Mouse (Mus musculus): ENCODE measurements around the gene Fgf15. TPM values are rescaled to one million over a fixed set of nuclear protein-coding genes. Genes with fewer than 3 reads are reported as not detected.

Gene Fgf15
- polyA plus RNA-seq, 1 experiment from 2014 or later, result 68.2 TPM

- DNase-seq (ENCODE audit: low spot score) (peak; percentile 52), ATAC-seq (ENCODE audit: low FRiP score) (no peak)
Observed at GRCm38 (mm10) chr7:144937899-144938517, 41.7 kb downstream of the Fgf15 start.

GRCm38 (mm10) chr7:144938661-144939343 lies 42.5 kb downstream of the Fgf15 start:
- H3K9ac ChIP-seq (ENCODE audit: low read depth, low read length), result peak overlapping the region; percentile 81
- DNase-seq (ENCODE audit: low spot score), result peak; percentile 53

More at GRCm38 (mm10) chr7:144937899-144938517, 41.7 kb downstream of the Fgf15 start:
- peak overlapping the region; percentile 91 for H3K4me2 ChIP-seq (replicated peaks; ENCODE audit: low read depth, low read length)
- H3K4me3 ChIP-seq (ENCODE audit: low read depth, low read length), result peak overlapping the region; percentile 66
- H3K27me3 ChIP-seq (ENCODE audit: control insufficient read depth, insufficient read depth, low read length), result peaks cover 12% of the 10 kb centered on the region
- H3K27ac ChIP-seq (ENCODE audit: low read depth, low read length), result peak overlapping the region; percentile 62; the same call in 1 of the 2 replicates
- peak overlapping the region; percentile 81 for H3K9ac ChIP-seq (ENCODE audit: low read depth, low read length)
- H3K4me1 ChIP-seq (replicated peaks; ENCODE audit: control insufficient read depth, insufficient read depth, low read length), result peaks cover 23% of the 10 kb centered on the region
- H3K9me3 ChIP-seq (ENCODE audit: control insufficient read depth, low read length), result no peaks in the 10 kb centered on the region
- WGBS, result 1% methylated on average over 39 of the region's 39 CpGs
- H3K36me3 ChIP-seq (ENCODE audit: control insufficient read depth, insufficient read depth, low read length), result peaks cover 8% of the 10 kb centered on the region

GRCm38 (mm10) chr7:144939344-144940002 lies 43.1 kb downstream of the Fgf15 start, which contains the start of gene Ccnd1:
Gene Ccnd1, minus strand, starts transcription at chr7:144939925.
- under 1% methylated on average over 37 of the region's 45 CpGs for WGBS
- H3K9me3 ChIP-seq (ENCODE audit: control insufficient read depth, low read length), result no peaks in the 10 kb centered on the region
- H3K4me3 ChIP-seq (ENCODE audit: low read depth, low read length), result peak within 1 kb of the TSS; percentile 66
- peaks cover 25% of the 10 kb centered on the region for H3K4me1 ChIP-seq (replicated peaks; ENCODE audit: control insufficient read depth, insufficient read depth, low read length)
- H3K27ac ChIP-seq (ENCODE audit: low read depth, low read length), result peak within 1 kb of the TSS; percentile 85
- H3K4me2 ChIP-seq (replicated peaks; ENCODE audit: low read depth, low read length), result peak within 1 kb of the TSS; percentile 91
- ATAC-seq (ENCODE audit: low FRiP score) (peak; percentile 72), DNase-seq (ENCODE audit: low spot score) (peak; percentile 80)
- H3K27me3 ChIP-seq (ENCODE audit: control insufficient read depth, insufficient read depth, low read length), result peaks cover 14% of the 10 kb centered on the region
- H3K36me3 ChIP-seq (ENCODE audit: control insufficient read depth, insufficient read depth, low read length), result peaks cover 8% of the 10 kb centered on the region
- H3K9ac ChIP-seq (ENCODE audit: low read depth, low read length), result peak within 1 kb of the TSS; percentile 81

More at GRCm38 (mm10) chr7:144938661-144939343, 42.5 kb downstream of the Fgf15 start:
- H3K4me3 ChIP-seq (ENCODE audit: low read depth, low read length), result peak overlapping the region; percentile 66
- no peak for ATAC-seq (ENCODE audit: low FRiP score)
- H3K9me3 ChIP-seq (ENCODE audit: control insufficient read depth, low read length), result no peaks in the 10 kb centered on the region
- H3K27ac ChIP-seq (ENCODE audit: low read depth, low read length), result peak overlapping the region; percentile 85
- peaks cover 25% of the 10 kb centered on the region for H3K4me1 ChIP-seq (replicated peaks; ENCODE audit: control insufficient read depth, insufficient read depth, low read length)
- peaks cover 8% of the 10 kb centered on the region for H3K36me3 ChIP-seq (ENCODE audit: control insufficient read depth, insufficient read depth, low read length)
- H3K4me2 ChIP-seq (replicated peaks; ENCODE audit: low read depth, low read length), result peak overlapping the region; percentile 91
- H3K27me3 ChIP-seq (ENCODE audit: control insufficient read depth, insufficient read depth, low read length), result peaks cover 14% of the 10 kb centered on the region
- WGBS, result under 1% methylated on average over 32 of the region's 32 CpGs

- peak; percentile 46 for ATAC-seq (ENCODE audit: low FRiP score)
- Histone ChIP-seq H3K36me3 (ENCODE audit: control insufficient read depth, insufficient read depth, low read length) (peaks cover 5% of the 10 kb centered on the region; the same call in 1 of the 2 replicates), H3K4me3 (ENCODE audit: low read depth, low read length) (peak overlapping the region; percentile 66), H3K4me2 (replicated peaks; ENCODE audit: low read depth, low read length) (peak overlapping the region; percentile 91), H3K27ac (ENCODE audit: low read depth, low read length) (peak overlapping the region; percentile 85), H3K9ac (ENCODE audit: low read depth, low read length) (peak overlapping the region; percentile 35), H3K27me3 (ENCODE audit: control insufficient read depth, insufficient read depth, low read length) (peaks cover 14% of the 10 kb centered on the region), H3K9me3 (ENCODE audit: control insufficient read depth, low read length) (no peaks in the 10 kb centered on the region), H3K4me1 (replicated peaks; ENCODE audit: control insufficient read depth, insufficient read depth, low read length) (peaks cover 25% of the 10 kb centered on the region)
- peak; percentile 78 for DNase-seq (ENCODE audit: low spot score)
- 0% methylated on average over 22 of the region's 22 CpGs for WGBS
Observed at GRCm38 (mm10) chr7:144940003-144940571, 43.8 kb downstream of the Fgf15 start.

- Histone ChIP-seq H3K27ac (ENCODE audit: low read depth, low read length) (peak overlapping the region; percentile 85), H3K9ac (ENCODE audit: low read depth, low read length) (no peak overlapping the region), H3K9me3 (ENCODE audit: control insufficient read depth, low read length) (no peaks in the 10 kb centered on the region), H3K36me3 (ENCODE audit: control insufficient read depth, insufficient read depth, low read length) (peaks cover 5% of the 10 kb centered on the region; the same call in 1 of the 2 replicates), H3K4me2 (replicated peaks; ENCODE audit: low read depth, low read length) (peak overlapping the region; percentile 91), H3K27me3 (ENCODE audit: control insufficient read depth, insufficient read depth, low read length) (peaks cover 14% of the 10 kb centered on the region), H3K4me1 (replicated peaks; ENCODE audit: control insufficient read depth, insufficient read depth, low read length) (peaks cover 25% of the 10 kb centered on the region), H3K4me3 (ENCODE audit: low read depth, low read length) (peak overlapping the region; percentile 66; the same call in 1 of the 2 replicates)
- ATAC-seq (ENCODE audit: low FRiP score) (no peak), DNase-seq (ENCODE audit: low spot score) (no peak)
- WGBS, result under 1% methylated on average over 11 of the region's 11 CpGs
Observed at GRCm38 (mm10) chr7:144940585-144940984, 44.3 kb downstream of the Fgf15 start.

GRCm38 (mm10) chr7:144941242-144941831 lies 45.0 kb downstream of the Fgf15 start:
- Histone ChIP-seq H3K27me3 (ENCODE audit: control insufficient read depth, insufficient read depth, low read length) (peaks cover 14% of the 10 kb centered on the region), H3K9ac (ENCODE audit: low read depth, low read length) (peak overlapping the region; percentile 60), H3K4me1 (replicated peaks; ENCODE audit: control insufficient read depth, insufficient read depth, low read length) (peaks cover 22% of the 10 kb centered on the region), H3K4me3 (ENCODE audit: low read depth, low read length) (peak overlapping the region; percentile 40), H3K36me3 (ENCODE audit: control insufficient read depth, insufficient read depth, low read length) (peaks cover 5% of the 10 kb centered on the region; the same call in 1 of the 2 replicates), H3K9me3 (ENCODE audit: control insufficient read depth, low read length) (no peaks in the 10 kb centered on the region), H3K27ac (ENCODE audit: low read depth, low read length) (peak overlapping the region; percentile 82), H3K4me2 (replicated peaks; ENCODE audit: low read depth, low read length) (peak overlapping the region; percentile 91)
- DNase-seq (ENCODE audit: low spot score), result peak; percentile 88
- 0% methylated on average over 39 of the region's 39 CpGs for WGBS
- peak; percentile 66 for ATAC-seq (ENCODE audit: low FRiP score)

GRCm38 (mm10) chr7:144942071-144942743 lies 45.9 kb downstream of the Fgf15 start:
- Histone ChIP-seq H3K4me1 (replicated peaks; ENCODE audit: control insufficient read depth, insufficient read depth, low read length) (peaks cover 18% of the 10 kb centered on the region), H3K4me3 (ENCODE audit: low read depth, low read length) (peak overlapping the region; percentile 37), H3K4me2 (replicated peaks; ENCODE audit: low read depth, low read length) (peak overlapping the region; percentile 91), H3K9ac (ENCODE audit: low read depth, low read length) (peak overlapping the region; percentile 24), H3K36me3 (ENCODE audit: control insufficient read depth, insufficient read depth, low read length) (no peaks in the 10 kb centered on the region; the same call in 1 of the 2 replicates), H3K27me3 (ENCODE audit: control insufficient read depth, insufficient read depth, low read length) (peaks cover 14% of the 10 kb centered on the region), H3K27ac (ENCODE audit: low read depth, low read length) (peak overlapping the region; percentile 82), H3K9me3 (ENCODE audit: control insufficient read depth, low read length) (no peaks in the 10 kb centered on the region)
- ATAC-seq (ENCODE audit: low FRiP score) (no peak), DNase-seq (ENCODE audit: low spot score) (peak; percentile 69)
- 0% methylated on average over 35 of the region's 35 CpGs for WGBS
